Mouse (Mus musculus) liver, embryonic 16.5 days (tissue): Measurements from ENCODE around the gene Rasal2. TPM values are rescaled to one million over a fixed set of nuclear protein-coding genes. Genes with fewer than 3 reads are reported as not detected.

ENCODE experiments used
- ATAC-seq: fragments of 200-750 bp; cut with Nextera tagmentation; 2 replicates; pipeline ENCODE4 v1.8.0; 2017; ENCODE audit warnings: low read depth, mild to moderate bottlenecking, moderate number of reproducible peaks, moderate library complexity
- H3K27ac ChIP-seq: fragments of 300-500 bp; sonication (generic); 2 replicates; pipeline ENCODE4 v1.5.1; 2014; ENCODE audit warnings: mild to moderate bottlenecking, low read length
- H3K27me3 ChIP-seq: fragments of 300-500 bp; sonication (generic); 2 replicates; pipeline ENCODE4 v1.6.1; 2014; ENCODE audit warnings: low read depth, low read length, mixed read lengths; ENCODE audit not compliant: control insufficient read depth, insufficient read depth
- H3K36me3 ChIP-seq: fragments of 300-500 bp; sonication (generic); 2 replicates; pipeline ENCODE4 v1.6.1; 2014; ENCODE audit warnings: mild to moderate bottlenecking; ENCODE audit not compliant: control insufficient read depth, insufficient read depth
- H3K4me1 ChIP-seq: fragments of 300-500 bp; sonication (generic); 2 replicates; pipeline ENCODE4 v1.6.1; 2014; ENCODE audit warnings: low read depth, low read length, mixed read lengths; ENCODE audit not compliant: control insufficient read depth
- H3K4me2 ChIP-seq: fragments of 300-500 bp; sonication (generic); 2 replicates; pipeline ENCODE4 v1.6.1; 2014; ENCODE audit warnings: low read depth, low read length, mixed read lengths
- H3K4me3 ChIP-seq: fragments of 300-500 bp; sonication (generic); 2 replicates; pipeline ENCODE4 v1.5.1; 2014; ENCODE audit warnings: low read depth, mild to moderate bottlenecking, low read length
- H3K9ac ChIP-seq: fragments of 300-500 bp; sonication (generic); 2 replicates; pipeline ENCODE4 v1.6.1; 2014; ENCODE audit warnings: low read depth, low read length
- H3K9me3 ChIP-seq: fragments of 300-500 bp; sonication (generic); replicated peaks from 2 replicates; pipeline ENCODE4 v1.6.1; 2016; ENCODE audit warnings: low read length; ENCODE audit not compliant: control insufficient read depth
- WGBS: fragments of 180-500 bp; shearing (Covaris S2); extraction: QIAGEN DNeasy Blood & Tissue Kit; methylation state at CpG from one replicate; pipeline ENCODE4 v1.1.7; 2014; ENCODE audit not compliant: insufficient replicate concordance; 5-methylcytosine and 5-hydroxymethylcytosine counted together
- polyA plus RNA-seq: library from polyadenylated mRNA; unstranded; fragments of >200 nt; fragmentation: Nextera tagmentation; extraction: Ambion mirVana; gene quantifications from 2 replicates; pipeline ENCODE4 v1.2.1, GENCODE M21; 2015

Rasal2 gene
- polyA plus RNA-seq, 1 experiment from 2014 or later = 1.4 TPM

- WGBS = 3% methylated on average over 4 of the region's 4 CpGs
- peak overlapping the region; percentile 69; the same call in 1 of the 2 replicates for H3K9ac ChIP-seq
- no peaks in the 10 kb centered on the region for H3K36me3 ChIP-seq
- peak overlapping the region; percentile 74 for H3K4me3 ChIP-seq
- peak overlapping the region; percentile 93 for H3K4me2 ChIP-seq
- H3K4me1 ChIP-seq = no peaks in the 10 kb centered on the region; the same call in 1 of the 2 replicates
- H3K9me3 ChIP-seq = no peaks in the 10 kb centered on the region
- H3K27me3 ChIP-seq = peaks cover 7% of the 10 kb centered on the region
- H3K27ac ChIP-seq = no peak overlapping the region
- ATAC-seq = no peak
These were observed 1.1 kb downstream of the Rasal2 start for GRCm38 (mm10) chr1:157411341-157411710.

DNA sequence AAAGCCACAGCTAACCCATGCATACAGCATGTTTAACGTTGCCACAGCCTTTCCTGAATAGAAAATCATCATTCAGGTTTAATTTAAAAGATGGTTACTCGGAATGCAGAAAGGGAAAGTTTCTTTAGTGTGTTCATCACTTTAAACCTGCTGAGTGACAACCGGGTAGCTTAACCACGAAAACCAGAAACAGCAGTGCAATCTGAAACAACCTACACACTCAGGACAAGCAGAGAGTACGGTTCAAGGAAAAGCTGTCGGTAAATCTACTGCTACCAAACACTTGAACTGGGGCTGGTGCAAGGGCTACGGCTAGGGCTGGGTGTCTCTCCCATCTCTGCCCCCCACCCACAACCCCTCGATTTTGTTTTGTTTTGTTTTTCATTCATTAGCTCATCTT, 1.5 kb downstream of the Rasal2 start:
- H3K4me2 ChIP-seq = peak overlapping the region; percentile 93
- peaks cover 7% of the 10 kb centered on the region for H3K27me3 ChIP-seq
- no peak overlapping the region for H3K9ac ChIP-seq
- no peaks in the 10 kb centered on the region; the same call in 1 of the 2 replicates for H3K4me1 ChIP-seq
- no peak for ATAC-seq
- 8% methylated on average over 8 of the region's 8 CpGs for WGBS
- H3K27ac ChIP-seq = no peak overlapping the region
- no peaks in the 10 kb centered on the region for H3K36me3 ChIP-seq
- H3K4me3 ChIP-seq = peak overlapping the region; percentile 74
- no peaks in the 10 kb centered on the region for H3K9me3 ChIP-seq

- ATAC-seq = no peak
- no peak overlapping the region for H3K9ac ChIP-seq
- H3K4me2 ChIP-seq = no peak overlapping the region
- no peak overlapping the region for H3K27ac ChIP-seq
- 43% methylated on average over 2 of the region's 2 CpGs for WGBS
- peaks cover 7% of the 10 kb centered on the region for H3K27me3 ChIP-seq
- H3K4me3 ChIP-seq = no peak overlapping the region
- H3K36me3 ChIP-seq = no peaks in the 10 kb centered on the region
- no peaks in the 10 kb centered on the region for H3K9me3 ChIP-seq
- no peaks in the 10 kb centered on the region; the same call in 1 of the 2 replicates for H3K4me1 ChIP-seq
These were observed 2.7 kb downstream of the Rasal2 start for GRCm38 (mm10) chr1:157409648-157410047.

DNA sequence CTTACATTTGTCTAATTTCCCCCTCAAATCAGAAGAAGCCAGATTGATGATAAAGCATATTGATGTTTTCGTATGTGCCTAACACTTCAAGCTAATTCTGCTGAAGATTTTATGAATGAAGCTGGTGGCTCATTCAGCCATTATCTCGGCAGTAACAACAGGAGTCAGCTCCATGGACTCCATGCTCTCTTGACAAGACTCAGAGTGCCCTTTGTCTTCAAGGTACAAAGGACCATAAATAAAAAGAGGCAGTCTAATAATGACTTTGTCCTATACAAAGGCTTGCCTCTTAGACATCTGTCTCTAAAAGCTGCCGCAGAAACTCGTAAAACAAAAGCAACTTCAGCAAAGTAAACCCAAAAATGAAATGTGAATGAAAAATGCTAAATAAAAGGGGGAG, 24.4 kb downstream of the Rasal2 start:
- Histone ChIP-seq H3K27me3 (no peaks in the 10 kb centered on the region), H3K9ac (no peak overlapping the region), H3K4me1 (no peaks in the 10 kb centered on the region), H3K36me3 (no peaks in the 10 kb centered on the region), H3K4me3 (no peak overlapping the region), H3K4me2 (no peak overlapping the region), H3K27ac (no peak overlapping the region), H3K9me3 (no peaks in the 10 kb centered on the region)
- WGBS = 67% methylated on average over 4 of the region's 4 CpGs
- no peak for ATAC-seq

- Histone ChIP-seq H3K4me1 (no peaks in the 10 kb centered on the region), H3K4me2 (no peak overlapping the region), H3K36me3 (no peaks in the 10 kb centered on the region), H3K4me3 (no peak overlapping the region), H3K27me3 (no peaks in the 10 kb centered on the region), H3K9me3 (no peaks in the 10 kb centered on the region), H3K9ac (no peak overlapping the region), H3K27ac (no peak overlapping the region)
- WGBS = 63% methylated on average over 2 of the region's 2 CpGs
- no peak for ATAC-seq
These were observed 31.7 kb downstream of the Rasal2 start for GRCm38 (mm10) chr1:157380694-157381093.

DNA sequence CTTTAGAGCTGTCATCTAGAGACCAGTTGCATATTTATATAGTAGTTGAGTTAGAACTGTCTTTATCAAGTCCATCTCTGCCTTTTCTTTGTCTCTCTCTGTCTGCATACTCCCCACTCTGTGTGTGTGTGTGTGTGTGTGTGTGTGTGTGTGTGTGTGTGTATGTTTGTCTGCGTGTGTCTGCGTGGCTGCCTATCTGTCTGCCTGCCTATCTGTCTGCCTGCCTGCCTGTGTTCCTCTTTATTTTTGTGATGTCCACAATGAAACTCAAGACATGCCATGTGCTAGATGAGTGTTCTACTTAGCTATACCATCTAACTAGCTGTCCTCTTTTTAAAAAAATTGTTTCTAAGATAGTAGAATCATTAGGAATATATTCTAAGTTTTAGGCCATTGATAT, 42.0 kb downstream of the Rasal2 start:
- no peak for ATAC-seq
- H3K4me1 ChIP-seq = no peaks in the 10 kb centered on the region
- H3K36me3 ChIP-seq = no peaks in the 10 kb centered on the region

DNA sequence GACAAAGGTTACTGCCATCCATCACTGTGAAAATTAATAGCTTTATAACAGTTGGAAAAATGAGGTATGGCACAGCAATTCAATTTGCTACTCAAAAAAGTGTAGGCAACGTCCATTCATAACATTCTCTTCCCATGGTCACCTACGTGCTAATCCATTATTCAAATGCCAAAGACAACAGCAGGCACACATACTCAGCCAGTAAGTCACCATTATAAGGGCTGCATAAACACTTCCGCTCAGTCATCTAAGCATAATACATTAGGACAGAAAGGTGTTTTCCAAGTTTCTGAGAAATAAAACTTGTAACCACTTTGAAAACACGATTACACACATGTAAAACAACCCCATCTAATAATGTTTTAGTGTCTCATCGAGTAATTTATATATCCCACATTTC, 44.1 kb downstream of the Rasal2 start:
- Histone ChIP-seq H3K27me3 (no peaks in the 10 kb centered on the region), H3K4me2 (no peak overlapping the region), H3K4me3 (no peak overlapping the region), H3K36me3 (no peaks in the 10 kb centered on the region), H3K27ac (no peak overlapping the region), H3K9ac (no peak overlapping the region), H3K9me3 (no peaks in the 10 kb centered on the region), H3K4me1 (no peaks in the 10 kb centered on the region)
- 61% methylated on average over 5 of the region's 5 CpGs for WGBS
- no peak for ATAC-seq

More for the DNA sequence above, 42.0 kb downstream of the Rasal2 start:
- no peak overlapping the region for H3K9ac ChIP-seq
- no peak overlapping the region for H3K4me3 ChIP-seq
- H3K27ac ChIP-seq = no peak overlapping the region
- no peak overlapping the region for H3K4me2 ChIP-seq
- no peaks in the 10 kb centered on the region for H3K27me3 ChIP-seq
- 46% methylated on average over 2 of the region's 2 CpGs for WGBS
- no peaks in the 10 kb centered on the region for H3K9me3 ChIP-seq

DNA sequence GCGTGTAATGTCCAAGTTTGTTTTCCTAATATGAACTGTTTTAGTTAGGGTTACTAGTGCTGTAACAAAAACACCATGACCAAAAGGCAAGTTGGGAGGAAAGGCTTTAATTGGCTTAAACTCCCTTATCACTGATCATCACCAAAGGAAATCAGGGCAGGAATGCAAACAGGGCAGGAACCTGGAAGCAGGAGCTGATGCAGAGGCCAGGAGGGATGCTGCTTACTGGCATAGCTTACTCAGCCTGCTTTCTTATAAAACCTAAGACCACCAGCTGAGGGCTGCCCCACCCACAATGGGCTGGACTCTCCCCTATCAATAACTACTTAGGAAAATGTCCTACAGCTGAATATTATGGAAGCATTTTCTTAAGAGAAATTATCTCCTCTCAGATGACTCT, 65.7 kb downstream of the Rasal2 start:
- H3K9ac ChIP-seq = no peak overlapping the region
- H3K27ac ChIP-seq = no peak overlapping the region
- no peak for ATAC-seq
- WGBS = 59% methylated on average over 1 of the region's 1 CpGs
- H3K27me3 ChIP-seq = no peaks in the 10 kb centered on the region
- no peaks in the 10 kb centered on the region for H3K9me3 ChIP-seq
- no peak overlapping the region for H3K4me2 ChIP-seq
- no peak overlapping the region for H3K4me3 ChIP-seq
- no peaks in the 10 kb centered on the region for H3K4me1 ChIP-seq
- no peaks in the 10 kb centered on the region for H3K36me3 ChIP-seq

GRCm38 (mm10) chr1:157343519-157343918, 68.9 kb downstream of the Rasal2 start:
- Histone ChIP-seq H3K27ac (no peak overlapping the region), H3K9ac (no peak overlapping the region), H3K4me2 (no peak overlapping the region), H3K36me3 (no peaks in the 10 kb centered on the region), H3K4me3 (no peak overlapping the region), H3K4me1 (no peaks in the 10 kb centered on the region), H3K9me3 (no peaks in the 10 kb centered on the region), H3K27me3 (no peaks in the 10 kb centered on the region)
- ATAC-seq = no peak

DNA sequence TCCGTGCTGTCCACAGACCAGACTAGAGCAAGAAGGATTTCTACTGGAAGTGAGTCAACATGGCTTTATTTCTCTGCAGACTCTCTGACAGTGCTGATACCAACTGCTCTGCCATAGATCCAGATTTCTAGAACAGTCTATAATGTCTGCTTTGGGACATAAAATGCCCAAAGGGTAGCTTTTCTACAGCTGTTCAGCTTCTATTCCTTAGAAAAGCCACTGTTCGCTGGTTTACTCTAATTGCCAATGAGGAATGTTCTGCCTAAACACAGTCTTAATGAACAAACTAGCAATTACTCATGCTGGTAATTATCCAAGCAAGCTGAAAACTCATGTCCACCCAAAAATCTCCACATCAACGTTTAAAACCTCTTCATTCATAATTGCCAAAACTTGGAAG, 77.6 kb downstream of the Rasal2 start:
- no peak overlapping the region for H3K27ac ChIP-seq
- no peaks in the 10 kb centered on the region for H3K36me3 ChIP-seq
- no peak overlapping the region for H3K9ac ChIP-seq
- no peaks in the 10 kb centered on the region for H3K9me3 ChIP-seq
- no peak overlapping the region for H3K4me3 ChIP-seq
- no peak overlapping the region for H3K4me2 ChIP-seq
- no peak for ATAC-seq
- H3K4me1 ChIP-seq = no peaks in the 10 kb centered on the region
- H3K27me3 ChIP-seq = no peaks in the 10 kb centered on the region
- 59% methylated on average over 3 of the region's 3 CpGs for WGBS
